Mouse (Mus musculus): ENCODE results near the gene Cuta. TPM values are rescaled to one million over a fixed set of nuclear protein-coding genes. Genes with fewer than 3 reads are reported as not detected.

Cuta gene
- polyA plus RNA-seq, 1 experiment = 166 TPM

DNA sequence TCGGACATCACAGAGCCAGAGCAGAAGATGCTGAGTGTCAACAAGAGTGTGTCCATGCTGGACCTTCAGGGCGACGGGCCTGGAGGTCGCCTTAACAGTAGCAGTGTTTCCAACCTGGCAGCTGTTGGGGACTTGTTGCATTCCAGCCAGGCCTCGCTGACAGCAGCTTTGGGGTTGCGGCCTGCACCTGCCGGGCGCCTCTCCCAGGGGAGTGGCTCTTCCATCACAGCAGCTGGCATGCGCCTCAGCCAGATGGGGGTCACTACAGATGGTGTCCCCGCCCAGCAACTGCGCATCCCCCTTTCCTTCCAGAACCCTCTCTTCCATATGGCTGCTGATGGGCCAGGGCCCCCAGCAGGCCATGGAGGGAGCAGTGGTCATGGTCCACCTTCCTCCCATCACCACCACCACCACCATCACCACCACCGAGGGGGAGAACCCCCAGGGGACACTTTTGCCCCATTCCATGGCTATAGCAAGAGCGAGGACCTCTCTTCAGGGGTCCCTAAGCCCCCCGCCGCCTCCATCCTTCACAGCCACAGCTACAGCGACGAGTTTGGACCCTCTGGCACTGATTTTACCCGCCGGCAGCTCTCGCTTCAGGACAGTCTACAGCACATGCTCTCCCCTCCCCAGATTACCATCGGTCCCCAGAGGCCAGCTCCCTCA lies 22.3 kb upstream of the Cuta start:
- H3ac ChIP-seq (ENCODE audit: control insufficient read depth, insufficient read length, low read depth) = no peak overlapping the region
- H3K79me3 ChIP-seq (ENCODE audit: low read depth) = no peaks in the 10 kb centered on the region
- H3K27me3 ChIP-seq (ENCODE audit: control insufficient read depth, insufficient read depth, insufficient read length) = no peaks in the 10 kb centered on the region
- H3K4me3 ChIP-seq (ENCODE audit: insufficient read depth, poor library complexity, severe bottlenecking) = no peak overlapping the region
- no peaks in the 10 kb centered on the region for H3K79me2 ChIP-seq (ENCODE audit: control insufficient read depth, insufficient read depth)
- TF ChIP-seq CEBPB (IDR thresholded peaks at IDR 0.05; ENCODE audit: low read depth) (no peak), FOSL1 (IDR thresholded peaks at IDR 0.05; ENCODE audit: insufficient read depth, low read length, poor library complexity, severe bottlenecking) (no peak), USF1 (IDR thresholded peaks at IDR 0.05; ENCODE audit: low read depth) (no peak), CTCF (IDR thresholded peaks at IDR 0.05; ENCODE audit: control insufficient read depth, insufficient read depth, insufficient read length) (no peak), MYOG (IDR thresholded peaks at IDR 0.05; ENCODE audit: control insufficient read depth, extremely low read depth, insufficient read length) (no peak), MAX (IDR thresholded peaks at IDR 0.05) (no peak), MYOD1 (IDR thresholded peaks at IDR 0.05; ENCODE audit: control insufficient read depth, insufficient read length, low read depth) (no peak)
- no peaks in the 10 kb centered on the region for H3K36me3 ChIP-seq (ENCODE audit: control insufficient read depth, insufficient read depth)

DNA sequence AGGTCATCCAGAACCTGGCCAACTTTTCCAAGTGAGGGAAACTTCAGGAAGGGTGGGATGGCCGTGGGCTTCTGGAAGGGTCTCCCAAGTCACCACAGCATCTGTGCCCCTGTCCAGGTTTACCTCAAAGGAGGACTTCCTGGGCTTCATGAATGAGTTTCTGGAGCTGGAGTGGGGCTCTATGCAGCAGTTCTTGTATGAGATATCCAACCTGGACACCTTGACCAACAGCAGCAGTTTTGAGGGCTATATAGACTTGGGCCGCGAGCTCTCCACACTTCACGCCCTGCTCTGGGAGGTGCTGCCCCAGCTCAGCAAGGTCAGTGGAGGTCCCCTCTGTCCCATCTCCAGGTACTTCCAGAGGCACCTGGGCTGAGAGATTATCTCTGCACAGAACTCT lies 20.4 kb upstream of the Cuta start:
- H3K79me3 ChIP-seq (ENCODE audit: low read depth) = no peaks in the 10 kb centered on the region
- no peak overlapping the region for H3K4me3 ChIP-seq (ENCODE audit: insufficient read depth, poor library complexity, severe bottlenecking)
- no peak overlapping the region for H3ac ChIP-seq (ENCODE audit: control insufficient read depth, insufficient read length, low read depth)
- TF ChIP-seq USF1 (IDR thresholded peaks at IDR 0.05; ENCODE audit: low read depth) (no peak), MYOG (IDR thresholded peaks at IDR 0.05; ENCODE audit: control insufficient read depth, extremely low read depth, insufficient read length) (no peak), FOSL1 (IDR thresholded peaks at IDR 0.05; ENCODE audit: insufficient read depth, low read length, poor library complexity, severe bottlenecking) (no peak), MAX (IDR thresholded peaks at IDR 0.05) (no peak), MYOD1 (IDR thresholded peaks at IDR 0.05; ENCODE audit: control insufficient read depth, insufficient read length, low read depth) (no peak)
- H3K79me2 ChIP-seq (ENCODE audit: control insufficient read depth, insufficient read depth) = no peaks in the 10 kb centered on the region
- no peaks in the 10 kb centered on the region for H3K27me3 ChIP-seq (ENCODE audit: control insufficient read depth, insufficient read depth, insufficient read length)
- no peaks in the 10 kb centered on the region for H3K36me3 ChIP-seq (ENCODE audit: control insufficient read depth, insufficient read depth)

GRCm38 (mm10) chr17:26958880-26959279 lies 19.5 kb upstream of the Cuta start:
- no peaks in the 10 kb centered on the region for H3K27me3 ChIP-seq (ENCODE audit: control insufficient read depth, insufficient read depth, insufficient read length)
- TF ChIP-seq FOSL1 (IDR thresholded peaks at IDR 0.05; ENCODE audit: insufficient read depth, low read length, poor library complexity, severe bottlenecking) = no peak
- H3K79me2 ChIP-seq (ENCODE audit: control insufficient read depth, insufficient read depth) = no peaks in the 10 kb centered on the region
- H3K4me3 ChIP-seq (ENCODE audit: insufficient read depth, poor library complexity, severe bottlenecking) = no peak overlapping the region
- H3K79me3 ChIP-seq (ENCODE audit: low read depth) = no peaks in the 10 kb centered on the region
- no peak overlapping the region for H3ac ChIP-seq (ENCODE audit: control insufficient read depth, insufficient read length, low read depth)
- H3K36me3 ChIP-seq (ENCODE audit: control insufficient read depth, insufficient read depth) = no peaks in the 10 kb centered on the region

DNA sequence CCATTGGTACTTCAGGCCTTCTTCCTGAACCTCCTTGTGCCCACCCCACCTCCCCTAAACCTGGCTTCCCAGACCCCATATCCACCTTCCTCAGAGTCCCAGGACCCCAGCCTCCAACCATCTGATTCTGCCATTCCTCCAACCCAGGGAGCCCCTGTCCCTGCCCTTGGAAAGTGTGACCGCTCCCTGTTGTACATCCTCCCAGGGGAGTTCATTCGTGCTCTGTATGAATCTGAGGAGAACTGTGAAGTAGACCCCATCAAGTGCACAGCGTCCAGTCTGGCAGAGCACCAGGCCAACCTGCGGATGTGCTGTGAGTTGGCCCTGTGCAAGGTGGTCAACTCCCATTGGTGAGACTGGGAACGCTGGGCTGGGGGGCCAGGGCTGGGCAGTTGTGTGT lies 18.5 kb upstream of the Cuta start:
- H3K79me3 ChIP-seq (ENCODE audit: low read depth) = no peaks in the 10 kb centered on the region
- no peak overlapping the region for H3K4me3 ChIP-seq (ENCODE audit: insufficient read depth, poor library complexity, severe bottlenecking)
- no peak for TF ChIP-seq USF1 (IDR thresholded peaks at IDR 0.05; ENCODE audit: low read depth)
- no peak for TF ChIP-seq CTCF (IDR thresholded peaks at IDR 0.05; ENCODE audit: control insufficient read depth, insufficient read depth, insufficient read length)
- no peak for TF ChIP-seq MYOD1 (IDR thresholded peaks at IDR 0.05; ENCODE audit: control insufficient read depth, insufficient read length, low read depth)
- TF ChIP-seq CEBPB (IDR thresholded peaks at IDR 0.05; ENCODE audit: low read depth) = no peak
- TF ChIP-seq MAX (IDR thresholded peaks at IDR 0.05) = no peak
- TF ChIP-seq FOSL1 (IDR thresholded peaks at IDR 0.05; ENCODE audit: insufficient read depth, low read length, poor library complexity, severe bottlenecking) = no peak
- TF ChIP-seq MYOG (IDR thresholded peaks at IDR 0.05; ENCODE audit: control insufficient read depth, extremely low read depth, insufficient read length) = no peak
- H3ac ChIP-seq (ENCODE audit: control insufficient read depth, insufficient read length, low read depth) = no peak overlapping the region
- no peaks in the 10 kb centered on the region for H3K27me3 ChIP-seq (ENCODE audit: control insufficient read depth, insufficient read depth, insufficient read length)
- no peaks in the 10 kb centered on the region for H3K36me3 ChIP-seq (ENCODE audit: control insufficient read depth, insufficient read depth)
- no peaks in the 10 kb centered on the region for H3K79me2 ChIP-seq (ENCODE audit: control insufficient read depth, insufficient read depth)

DNA sequence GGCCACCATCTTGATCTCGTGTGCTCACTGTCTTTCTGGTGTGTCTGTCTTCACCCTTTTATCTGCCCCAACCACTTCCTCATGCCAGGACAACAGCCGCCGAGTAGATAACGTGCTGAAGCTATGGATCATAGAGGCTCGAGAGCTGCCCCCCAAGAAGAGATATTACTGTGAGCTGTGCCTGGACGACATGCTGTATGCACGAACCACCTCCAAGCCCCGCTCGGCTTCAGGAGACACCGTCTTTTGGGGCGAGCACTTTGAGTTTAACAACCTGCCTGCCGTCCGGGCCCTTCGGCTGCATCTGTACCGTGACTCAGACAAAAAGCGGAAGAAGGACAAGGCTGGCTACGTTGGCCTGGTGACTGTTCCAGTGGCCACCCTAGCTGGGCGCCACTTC lies 17.5 kb upstream of the Cuta start:
- no peaks in the 10 kb centered on the region for H3K36me3 ChIP-seq (ENCODE audit: control insufficient read depth, insufficient read depth)
- no peak for TF ChIP-seq MYOD1 (IDR thresholded peaks at IDR 0.05; ENCODE audit: control insufficient read depth, insufficient read length, low read depth)
- no peak for TF ChIP-seq CTCF (IDR thresholded peaks at IDR 0.05; ENCODE audit: control insufficient read depth, insufficient read depth, insufficient read length)
- TF ChIP-seq MAX (IDR thresholded peaks at IDR 0.05) = no peak
- TF ChIP-seq USF1 (IDR thresholded peaks at IDR 0.05; ENCODE audit: low read depth) = no peak
- TF ChIP-seq FOSL1 (IDR thresholded peaks at IDR 0.05; ENCODE audit: insufficient read depth, low read length, poor library complexity, severe bottlenecking) = no peak
- TF ChIP-seq MYOG (IDR thresholded peaks at IDR 0.05; ENCODE audit: control insufficient read depth, extremely low read depth, insufficient read length) = no peak
- TF ChIP-seq CEBPB (IDR thresholded peaks at IDR 0.05; ENCODE audit: low read depth) = no peak

GRCm38 (mm10) chr17:26956309-26956708 lies 16.9 kb upstream of the Cuta start:
- no peaks in the 10 kb centered on the region for H3K36me3 ChIP-seq (ENCODE audit: control insufficient read depth, insufficient read depth)
- no peaks in the 10 kb centered on the region for H3K79me2 ChIP-seq (ENCODE audit: control insufficient read depth, insufficient read depth)
- no peaks in the 10 kb centered on the region for H3K79me3 ChIP-seq (ENCODE audit: low read depth)
- no peaks in the 10 kb centered on the region for H3K27me3 ChIP-seq (ENCODE audit: control insufficient read depth, insufficient read depth, insufficient read length)
- no peak overlapping the region for H3K4me3 ChIP-seq (ENCODE audit: insufficient read depth, poor library complexity, severe bottlenecking)
- no peak overlapping the region for H3ac ChIP-seq (ENCODE audit: control insufficient read depth, insufficient read length, low read depth)
- TF ChIP-seq MAX (IDR thresholded peaks at IDR 0.05) (no peak), USF1 (IDR thresholded peaks at IDR 0.05; ENCODE audit: low read depth) (peak; percentile 59), CEBPB (IDR thresholded peaks at IDR 0.05; ENCODE audit: low read depth) (no peak), FOSL1 (IDR thresholded peaks at IDR 0.05; ENCODE audit: insufficient read depth, low read length, poor library complexity, severe bottlenecking) (no peak)

More for the DNA sequence above, 17.5 kb upstream of the Cuta start:
- no peaks in the 10 kb centered on the region for H3K27me3 ChIP-seq (ENCODE audit: control insufficient read depth, insufficient read depth, insufficient read length)
- no peak overlapping the region for H3K4me3 ChIP-seq (ENCODE audit: insufficient read depth, poor library complexity, severe bottlenecking)
- no peaks in the 10 kb centered on the region for H3K79me2 ChIP-seq (ENCODE audit: control insufficient read depth, insufficient read depth)
- H3ac ChIP-seq (ENCODE audit: control insufficient read depth, insufficient read length, low read depth) = no peak overlapping the region
- no peaks in the 10 kb centered on the region for H3K79me3 ChIP-seq (ENCODE audit: low read depth)
